Mouse (Mus musculus): Measurements from ENCODE around the gene Ppil1. TPM values are rescaled to one million over a fixed set of nuclear protein-coding genes. Genes with fewer than 3 reads are reported as not detected.
"Not testable (repeated sequence)": the region's sequence is repeated elsewhere in the genome, so short reads cannot be mapped to it uniquely, and the experiment has no call there.

The Ppil1 gene
- total RNA-seq, 2 experiments from 2014 or later = 19.8 to 20.0 TPM

DNA sequence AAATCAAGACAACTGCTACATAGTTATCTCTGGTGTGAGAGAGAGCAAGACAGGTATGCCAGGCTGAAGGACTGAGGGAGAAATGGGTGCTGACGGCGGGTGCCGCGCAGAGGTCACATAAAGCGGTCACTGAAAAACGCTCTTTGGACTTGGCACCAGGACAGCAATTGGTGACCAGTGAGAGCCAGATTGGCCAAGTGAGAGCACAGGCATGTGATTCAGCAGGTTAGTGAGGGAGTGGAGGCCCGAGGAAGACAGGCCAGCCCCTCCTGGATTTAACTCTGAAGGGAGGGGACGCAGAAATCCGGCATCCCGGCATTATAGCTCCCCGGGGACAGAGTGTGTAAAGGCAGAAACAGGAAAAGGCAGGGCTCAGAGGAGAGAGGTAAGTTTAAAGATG is 9.9 kb upstream of the Ppil1 start:
- no peak for TF ChIP-seq CTCF (IDR thresholded peaks at IDR 0.05)
- H3K4me3 ChIP-seq = no peak overlapping the region
- intact Hi-C loops (cut with DNase I) = no loop called here
- no peak overlapping the region for H3K27ac ChIP-seq
- no peak for DNase-seq (ENCODE audit: extremely low spot score in 1 of 2, low spot score in 2 of 2)

GRCm38 (mm10) chr17:29273156-29273555 is 9.2 kb upstream of the Ppil1 start:
- H3K4me3 ChIP-seq = no peak overlapping the region
- intact Hi-C loops (cut with DNase I) = no loop called here
- TF ChIP-seq CTCF (IDR thresholded peaks at IDR 0.05) = no peak
- H3K27ac ChIP-seq = no peak overlapping the region
- no peak for DNase-seq (ENCODE audit: extremely low spot score in 1 of 2, low spot score in 2 of 2)

DNA sequence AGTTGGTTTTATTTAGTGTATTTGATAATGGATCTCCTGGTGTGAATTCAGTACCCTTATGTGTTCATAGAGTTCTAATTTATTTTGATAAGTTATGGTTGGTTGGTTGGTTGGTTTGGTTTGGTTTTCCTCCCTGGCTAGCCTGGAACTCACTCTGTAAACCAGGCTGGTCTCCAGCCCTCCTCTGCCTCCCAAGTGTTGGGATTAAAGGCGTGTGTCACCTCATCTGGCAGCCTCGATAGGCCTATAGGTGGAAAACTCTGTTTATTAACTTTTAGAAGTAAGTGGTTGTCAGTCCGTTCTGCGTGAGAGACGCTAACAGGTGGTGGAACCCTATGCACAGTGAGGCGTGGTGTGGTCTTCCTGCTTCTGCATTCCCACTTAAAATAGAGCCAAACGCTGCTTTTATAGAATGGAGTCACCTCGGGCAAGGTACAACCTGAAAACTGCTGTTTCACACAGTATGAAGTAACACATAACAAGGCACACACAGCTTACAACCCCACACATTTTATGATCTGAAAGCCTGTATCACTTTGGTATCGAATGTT is 6.2 kb upstream of the Ppil1 start:
- intact Hi-C loops (cut with DNase I) = no loop called here
- no peak for TF ChIP-seq CTCF (IDR thresholded peaks at IDR 0.05)
- DNase-seq (ENCODE audit: extremely low spot score in 1 of 2, low spot score in 2 of 2) = no peak
- no peak overlapping the region for H3K4me3 ChIP-seq
- H3K27ac ChIP-seq = no peak overlapping the region

GRCm38 (mm10) chr17:29269349-29269706 is 5.3 kb upstream of the Ppil1 start:
- peak overlapping the region; percentile 89 for H3K27ac ChIP-seq
- intact Hi-C loops (cut with DNase I) = loop anchor here (2.0 kb wide), 3 partner anchors 77 to 221 kb away; partner anchors contain the start of genes Mtch1 and Pim1
- DNase-seq (ENCODE audit: extremely low spot score in 1 of 2, low spot score in 2 of 2) = no peak
- peak overlapping the region; percentile 84 for H3K4me3 ChIP-seq
- TF ChIP-seq CTCF (IDR thresholded peaks at IDR 0.05) = no peak

- peak within 1 kb of the TSS; percentile 89 for H3K27ac ChIP-seq
- peak within 1 kb of the TSS; percentile 84 for H3K4me3 ChIP-seq
- DNase-seq (ENCODE audit: extremely low spot score in 1 of 2, low spot score in 2 of 2) = peak; percentile 90 to 94
- intact Hi-C loops (cut with DNase I) = loop anchor here (2.0 kb wide), 3 partner anchors 78 to 222 kb away; partner anchors contain the start of genes Mtch1 and Pim1
- peak; percentile 90 for TF ChIP-seq CTCF (IDR thresholded peaks at IDR 0.05)
Measured at GRCm38 (mm10) chr17:29268682-29269348, 4.8 kb upstream of the Ppil1 start, which contains the start of gene BC004004. Gene BC004004 (plus strand): TSS chr17:29268788.

GRCm38 (mm10) chr17:29267931-29268681 is 4.1 kb upstream of the Ppil1 start:
- peak overlapping the region; percentile 84 for H3K4me3 ChIP-seq
- intact Hi-C loops (cut with DNase I) = loop anchor here (2.0 kb wide), 3 partner anchors 79 to 223 kb away; partner anchors contain the start of genes Mtch1 and Pim1
- H3K27ac ChIP-seq = peak overlapping the region; percentile 89
- no peak for DNase-seq (ENCODE audit: extremely low spot score in 1 of 2, low spot score in 2 of 2)
- TF ChIP-seq CTCF (IDR thresholded peaks at IDR 0.05) = no peak

DNA sequence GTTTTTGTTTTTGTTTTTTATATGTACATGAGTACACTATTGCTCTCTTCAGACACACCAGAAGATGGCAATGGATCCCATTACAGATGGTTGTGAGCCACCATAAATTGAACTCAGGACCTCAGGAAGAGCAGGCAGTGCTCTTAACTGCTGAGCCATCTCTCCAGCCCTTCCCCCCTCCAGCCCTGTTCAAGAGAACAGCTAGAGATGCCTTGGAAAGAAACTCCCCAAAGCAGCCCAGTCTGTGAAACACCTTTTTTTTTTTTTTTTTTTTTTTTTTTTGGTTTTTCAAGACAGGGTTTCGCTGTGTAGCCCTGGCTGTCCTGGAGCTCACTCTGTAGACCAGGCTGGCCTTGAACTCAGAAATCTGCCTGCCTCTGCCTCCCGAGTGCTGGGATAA is 3.1 kb upstream of the Ppil1 start:
- intact Hi-C loops (cut with DNase I); DNase-seq (ENCODE audit: extremely low spot score in 1 of 2, low spot score in 2 of 2); H3K4me3 ChIP-seq; H3K27ac ChIP-seq: not testable (repeated sequence)

DNA sequence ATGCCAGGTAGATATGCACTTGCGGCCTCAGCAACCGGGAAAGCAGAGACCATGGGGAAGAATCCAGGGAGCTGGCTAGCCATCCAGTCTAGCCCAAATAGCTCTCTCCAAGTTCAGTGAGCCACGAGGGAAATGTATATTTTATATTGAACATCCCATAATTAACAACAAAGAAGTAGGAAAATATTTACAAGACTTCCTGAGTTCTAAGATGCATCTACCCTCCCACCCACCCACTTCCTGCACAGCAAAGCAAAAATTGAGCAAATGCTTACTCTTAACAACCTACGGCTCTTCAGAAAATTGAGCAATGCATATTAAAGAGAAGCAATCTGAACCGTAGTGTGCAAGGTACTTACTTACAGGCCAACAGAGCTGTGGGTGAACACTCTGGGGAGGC is 774 bp upstream of the Ppil1 start:
- H3K4me3 ChIP-seq = no peak overlapping the region
- no peak for DNase-seq (ENCODE audit: extremely low spot score in 1 of 2, low spot score in 2 of 2)
- no peak overlapping the region for H3K27ac ChIP-seq
- intact Hi-C loops (cut with DNase I) = no loop called here
- no peak for TF ChIP-seq CTCF (IDR thresholded peaks at IDR 0.05)

GRCm38 (mm10) chr17:29263417-29263816 is 569 bp downstream of the Ppil1 start:
- H3K27ac ChIP-seq = peak overlapping the region; percentile 84

DNA sequence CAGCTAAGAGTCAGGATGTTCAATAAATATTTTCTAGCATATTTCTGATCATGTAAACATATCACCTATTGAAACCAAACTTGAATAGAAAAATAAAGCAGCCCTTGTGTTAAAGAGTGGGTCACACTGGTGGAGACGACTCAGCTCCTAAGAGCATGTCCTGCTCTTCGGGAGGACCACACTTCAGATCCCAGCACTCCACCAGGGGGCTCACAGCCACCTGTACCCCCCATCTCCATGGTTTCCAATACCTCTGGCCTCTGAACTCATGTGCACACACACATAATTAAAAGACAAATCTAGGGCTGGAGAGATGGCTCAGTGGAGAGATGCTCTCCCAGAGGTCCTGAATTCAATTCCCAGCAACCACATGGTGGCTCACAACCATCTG is 1.7 kb downstream of the Ppil1 start:
- no peak for TF ChIP-seq CTCF (IDR thresholded peaks at IDR 0.05)
- intact Hi-C loops (cut with DNase I) = no loop called here
- Histone ChIP-seq H3K27ac (no peak overlapping the region), H3K4me3 (no peak overlapping the region)
- DNase-seq (ENCODE audit: extremely low spot score in 1 of 2, low spot score in 2 of 2) = no peak

More at GRCm38 (mm10) chr17:29263417-29263816, 569 bp downstream of the Ppil1 start:
- H3K4me3 ChIP-seq = peak overlapping the region; percentile 89
- intact Hi-C loops (cut with DNase I) = no loop called here
- DNase-seq (ENCODE audit: extremely low spot score in 1 of 2, low spot score in 2 of 2) = no peak
- no peak for TF ChIP-seq CTCF (IDR thresholded peaks at IDR 0.05)

GRCm38 (mm10) chr17:29261603-29262258 is 2.3 kb downstream of the Ppil1 start:
- H3K4me3 ChIP-seq = no peak overlapping the region
- intact Hi-C loops (cut with DNase I) = no loop called here
- DNase-seq (ENCODE audit: extremely low spot score in 1 of 2, low spot score in 2 of 2) = no peak
- no peak overlapping the region for H3K27ac ChIP-seq
- TF ChIP-seq CTCF (IDR thresholded peaks at IDR 0.05) = no peak

DNA sequence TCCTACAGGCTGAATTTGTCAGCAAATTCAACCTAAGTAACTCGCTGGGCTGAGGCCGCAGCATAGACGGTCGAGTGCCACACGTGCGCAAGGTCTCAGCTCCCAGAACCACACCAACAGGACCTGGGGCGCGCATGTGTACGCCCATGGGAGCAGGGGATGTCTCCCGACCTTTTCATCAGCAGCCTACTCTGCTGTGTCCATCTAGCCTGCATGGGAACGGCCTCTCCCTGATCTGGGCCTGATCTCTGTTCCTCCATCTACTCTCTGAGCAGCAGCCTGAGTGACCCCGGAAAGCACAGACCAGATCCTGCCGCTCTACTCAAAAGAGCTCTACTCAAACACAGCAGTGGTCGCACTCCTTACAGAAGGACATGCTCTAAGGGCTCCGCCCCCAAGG is 3.5 kb downstream of the Ppil1 start:
- H3K4me3 ChIP-seq = no peak overlapping the region
- no peak for TF ChIP-seq CTCF (IDR thresholded peaks at IDR 0.05)
- DNase-seq (ENCODE audit: extremely low spot score in 1 of 2, low spot score in 2 of 2) = no peak
- intact Hi-C loops (cut with DNase I) = no loop called here
- no peak overlapping the region for H3K27ac ChIP-seq
